In genomic region chr19:6276426-6277421, GRCm38 (mm10) we compare ENCODE assay signal across 8 mouse cellular contexts. TPM values are rescaled to one million over a fixed set of nuclear protein-coding genes. Genes with fewer than 3 reads are reported as not detected.
DNase-seq lines count a peak whose midpoint lies in the region; ATAC-seq lines count a peak whose summit lies in the region.

Ehd1 (plus strand) TSS chr19:6276725.

- intact Hi-C loops in gastrocnemius, postnatal 14 days (cut with DNase I; ENCODE audit: low total_unique reads), result no loop called here
- intact Hi-C loops in left cerebral cortex, postnatal 10 days (cut with DNase I), result no loop called here

- peak; percentile 98 for DNase-seq in adipocyte (ENCODE audit: low spot score)
- peak; percentile 99 for DNase-seq in embryo, embryonic 10 days (ENCODE audit: low spot score)
- DNase-seq in gastrocnemius, postnatal 14 days, result peak; percentile 97
- DNase-seq in left cerebral cortex, postnatal 10 days (ENCODE audit: extremely low spot score in 1 of 2, low spot score in 2 of 2), result peak; percentile 95 to 98
- peak; percentile 95 for DNase-seq in right cerebral cortex, postnatal 25 days
- DNase-seq in urinary bladder, postnatal 4 days (ENCODE audit: low spot score in 2 of 2), result peak; percentile 96 to 98

- ATAC-seq in inflammation-experienced regulatory T-cells, adult 6 months, result peak; percentile 86
- peak; percentile 92 for ATAC-seq in megakaryocyte-erythroid progenitor cell, adult 5-6 weeks (replicated peaks; ENCODE audit: low FRiP score, low TSS enrichment, poor library complexity, severe bottlenecking)

RNA-seq across cellular contexts. Expression of gene Ehd1, which starts in this region (rescaled TPM):
- total RNA-seq in gastrocnemius, postnatal 14 days (2021), result 10 to 100 TPM; 40.5 to 50.8 TPM
- polyA plus RNA-seq in inflammation-experienced regulatory T-cells, adult 6 months (2017; shearing (Covaris generic)), result 10 to 100 TPM; 10.8 to 36.2 (median 11.4) TPM
- total RNA-seq in left cerebral cortex, postnatal 10 days (2021), result 10 to 100 TPM; 45.0 to 49.0 TPM
- total RNA-seq in megakaryocyte-erythroid progenitor cell, adult 5-6 weeks (2014; fragmentation: Nextera tagmentation), result 50.0 and 60.7 TPM in 2 replicates
- total RNA-seq in megakaryocyte-erythroid progenitor cell, adult 5-6 weeks (2017), result 26.7 and 62.5 TPM in 2 replicates

Comparison
In these comparisons a context has a peak if more than half of its experiments do, and no peak if none do; other contexts are left out.
1. Peak in every context shown above with its lines: DNase-seq and ATAC-seq.